Mouse (Mus musculus): Measurements from ENCODE around the gene Srsf4.

Gene Srsf4

GRCm38 (mm10) chr4:131915821-131916328 lies 42.5 kb downstream of the Srsf4 start:
- DNase-seq = no peak

DNA sequence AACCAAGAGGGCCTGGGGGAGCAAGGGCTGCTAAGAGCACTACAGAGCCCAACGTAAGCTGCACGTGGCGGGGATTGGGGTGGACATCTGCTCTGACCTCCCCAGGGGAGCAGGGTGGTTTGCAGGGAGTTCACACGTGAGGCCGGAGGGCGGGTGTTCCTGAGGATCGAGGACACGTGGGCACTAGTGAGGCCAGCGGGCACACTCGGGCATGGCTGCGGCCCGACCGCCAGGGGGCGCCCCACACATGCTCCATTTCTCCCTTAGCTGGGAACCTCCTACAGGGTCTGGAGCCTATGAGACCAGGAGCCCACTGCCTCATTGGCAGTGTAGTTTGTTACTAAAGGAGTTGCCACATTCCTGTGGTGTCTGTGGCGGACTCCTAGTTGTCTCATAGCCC lies 43.0 kb downstream of the Srsf4 start:
- DNase-seq = peak; percentile 85 to 94

- DNase-seq = peak; percentile 48 to 78
Measured at GRCm38 (mm10) chr4:131917010-131917555, 43.7 kb downstream of the Srsf4 start.

DNA sequence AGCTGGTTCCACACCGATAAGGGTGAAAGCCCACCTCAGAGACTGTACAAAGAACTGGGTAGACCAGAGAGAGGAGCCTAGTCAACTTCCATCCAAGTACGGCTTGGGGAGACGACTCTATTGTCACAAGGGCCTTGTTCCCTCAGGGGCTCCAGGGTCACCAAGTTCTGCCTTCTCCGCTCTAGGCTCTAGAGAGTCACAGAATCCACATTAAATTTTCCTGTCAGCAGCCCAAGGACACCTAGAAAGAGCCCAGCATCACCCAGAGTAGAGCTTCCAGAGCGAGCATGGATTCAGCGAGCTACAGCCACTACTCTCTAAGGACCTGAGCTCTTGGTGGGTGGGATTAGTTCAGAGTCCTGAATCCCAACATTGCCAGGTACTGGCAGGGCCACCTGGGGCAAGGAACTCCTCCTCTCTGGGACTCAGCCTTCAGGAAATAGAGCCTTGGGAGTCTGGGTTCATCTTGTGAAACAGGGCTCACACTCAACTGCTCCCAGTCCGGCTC lies 44.7 kb downstream of the Srsf4 start:
- no peak for DNase-seq

- DNase-seq = peak; percentile 55 to 80
Measured at GRCm38 (mm10) chr4:131918711-131919500, 45.5 kb downstream of the Srsf4 start.

DNA sequence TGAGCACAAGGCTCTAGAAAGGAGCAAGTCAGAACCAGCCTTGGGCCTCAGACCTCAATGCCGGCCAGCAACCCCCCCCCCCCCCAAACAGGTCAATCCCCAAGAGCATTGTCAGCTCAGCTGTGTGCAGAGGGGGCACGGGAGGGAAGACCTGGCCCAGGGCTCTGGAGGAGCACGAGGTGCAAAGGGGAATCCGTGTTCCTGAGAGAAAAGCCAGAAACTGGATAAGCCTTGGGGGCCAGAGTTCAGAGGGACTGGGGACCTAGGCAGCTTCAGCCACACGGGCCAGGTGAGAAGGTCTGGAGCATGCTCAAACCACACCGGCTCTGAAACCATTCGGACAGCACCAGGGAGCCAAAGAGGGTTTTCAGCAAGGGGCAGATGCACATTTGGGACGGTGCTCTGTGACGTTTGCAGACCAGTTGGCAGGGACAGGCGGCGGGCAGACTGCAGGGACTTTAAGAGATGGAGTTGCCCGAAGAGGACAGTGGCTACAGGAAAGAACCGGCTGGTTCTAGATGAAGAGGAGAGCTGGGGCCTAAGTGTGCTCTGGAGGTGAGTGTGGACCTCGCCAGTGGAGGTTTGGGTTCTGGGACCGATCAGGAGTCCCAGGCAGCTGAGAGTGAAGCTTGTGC lies 46.2 kb downstream of the Srsf4 start:
- no peak for DNase-seq

GRCm38 (mm10) chr4:131920141-131920594 lies 46.8 kb downstream of the Srsf4 start:
- DNase-seq = peak; percentile 71 to 85

DNA sequence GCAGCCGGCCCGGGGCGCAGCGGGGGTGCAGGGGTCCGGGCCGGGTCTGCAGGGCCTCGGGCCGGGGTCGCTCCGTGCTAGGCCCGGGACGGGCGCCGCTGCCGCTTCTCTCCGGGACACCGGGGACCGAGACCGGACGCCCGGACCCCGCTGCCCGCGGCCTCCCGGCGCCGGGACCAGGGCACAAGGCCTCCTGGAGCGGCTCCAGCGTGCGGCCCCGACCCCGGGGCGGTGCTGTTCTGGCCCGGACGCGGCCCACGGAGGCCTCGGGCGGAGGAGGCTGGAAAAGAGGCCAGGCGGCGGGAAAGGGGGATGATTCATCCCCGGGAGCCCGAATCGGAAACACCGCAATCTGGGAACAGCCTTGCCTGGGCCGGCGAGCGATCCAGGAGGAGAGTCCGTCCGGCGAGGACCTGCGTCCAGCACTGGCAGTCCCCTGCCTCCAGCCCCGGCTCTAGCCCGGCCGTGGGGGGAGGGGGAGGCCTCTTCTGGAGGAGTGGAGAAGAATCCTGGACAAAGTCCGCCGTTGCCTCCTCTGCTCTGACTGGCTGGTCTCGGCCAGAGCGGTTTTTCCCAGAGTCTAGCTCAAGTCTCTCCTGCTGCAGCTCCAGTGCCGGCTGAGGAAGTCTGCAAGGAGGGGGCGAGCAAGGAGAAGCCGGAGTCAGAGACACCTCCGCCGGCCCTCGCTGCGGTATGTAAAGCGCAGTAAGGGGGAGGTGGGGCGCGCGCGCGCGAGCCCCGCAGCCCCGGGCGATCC lies 47.4 kb downstream of the Srsf4 start:
- DNase-seq = peak; percentile 80 to 89

DNA sequence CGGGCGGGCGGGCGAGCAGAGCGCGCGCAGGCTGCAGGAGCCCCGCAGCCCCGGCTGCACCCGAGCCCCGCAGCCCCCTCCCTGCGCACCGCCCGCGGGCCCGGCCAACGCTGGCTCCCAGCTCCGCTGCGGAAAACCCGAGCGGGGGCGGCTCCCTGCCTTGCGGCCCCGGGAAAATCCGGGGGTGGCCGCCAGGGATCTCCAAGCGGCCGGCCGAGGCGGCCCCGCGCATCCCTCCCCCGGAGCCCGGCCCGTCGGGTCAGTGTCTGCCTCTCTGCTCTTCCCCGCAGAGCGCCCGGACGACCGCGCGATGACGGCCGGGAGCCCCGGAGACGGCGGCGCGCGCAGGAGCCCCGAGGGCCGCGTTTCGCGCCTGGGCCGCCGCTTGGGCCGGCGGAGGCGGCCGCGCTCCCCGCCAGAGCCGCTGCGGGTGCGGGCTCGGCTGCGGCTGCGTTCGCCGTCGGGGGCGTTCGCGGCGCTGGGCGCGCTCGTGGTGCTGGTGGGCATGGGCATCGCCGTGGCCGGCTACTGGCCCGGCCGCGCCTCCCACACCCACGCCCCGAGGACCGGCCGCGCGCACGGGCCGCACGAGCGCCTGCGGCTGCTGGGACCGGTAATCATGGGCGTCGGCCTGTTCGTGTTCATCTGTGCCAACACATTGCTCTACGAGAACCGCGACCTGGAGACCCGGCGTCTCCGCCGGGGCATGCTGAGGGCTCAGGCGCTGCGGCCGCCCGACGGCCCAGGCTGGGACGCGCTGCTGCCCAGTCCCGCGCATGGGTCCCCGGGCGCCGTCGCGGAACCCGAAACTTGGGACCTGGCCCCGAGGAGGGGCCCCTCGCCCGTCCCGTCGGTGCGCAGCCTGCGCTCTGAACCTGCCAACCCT lies 48.3 kb downstream of the Srsf4 start, which contains the start of gene Tmem200b:
Tmem200b (plus strand) TSS at position 311 of the 886 bp plus-strand sequence.
- DNase-seq = peak in 1 of 2 experiments; percentile 58

GRCm38 (mm10) chr4:131922404-131922803 lies 49.0 kb downstream of the Srsf4 start:
- DNase-seq = no peak

DNA sequence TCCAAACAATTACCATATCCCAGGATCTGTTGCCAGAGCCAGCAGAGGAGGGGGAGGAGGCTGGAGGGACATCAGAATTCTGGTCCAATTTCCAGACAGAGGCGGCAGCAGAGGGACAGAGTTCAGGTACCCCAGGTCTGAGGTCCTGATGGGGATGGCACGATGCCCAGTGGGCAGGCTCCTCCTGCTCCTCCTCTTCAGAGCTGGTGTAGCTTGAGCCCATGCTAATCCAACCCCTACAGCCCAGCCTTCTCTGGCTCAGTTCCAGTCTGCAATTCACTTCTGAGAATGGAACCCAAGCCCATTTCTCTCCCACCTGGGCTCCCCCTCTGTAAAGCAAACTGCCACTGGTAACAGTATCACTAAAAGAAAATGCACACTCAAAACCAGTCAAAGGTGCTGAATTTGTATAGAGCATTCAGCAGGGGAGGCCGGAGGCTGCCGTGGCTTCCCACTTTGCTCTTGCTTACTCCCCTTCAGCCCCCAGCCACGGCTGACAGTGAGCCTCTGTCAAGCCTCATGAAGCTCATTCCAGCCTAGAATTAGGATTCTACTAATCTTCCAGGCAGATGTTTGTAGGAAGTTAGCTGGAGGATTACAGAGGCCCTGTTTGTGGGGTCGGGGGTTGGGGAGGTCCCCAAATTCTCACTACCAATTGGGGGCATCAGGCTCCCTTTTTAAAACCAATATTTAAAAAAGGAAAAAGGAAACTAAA lies 50.8 kb downstream of the Srsf4 start:
- DNase-seq = peak; percentile 91 to 95

DNA sequence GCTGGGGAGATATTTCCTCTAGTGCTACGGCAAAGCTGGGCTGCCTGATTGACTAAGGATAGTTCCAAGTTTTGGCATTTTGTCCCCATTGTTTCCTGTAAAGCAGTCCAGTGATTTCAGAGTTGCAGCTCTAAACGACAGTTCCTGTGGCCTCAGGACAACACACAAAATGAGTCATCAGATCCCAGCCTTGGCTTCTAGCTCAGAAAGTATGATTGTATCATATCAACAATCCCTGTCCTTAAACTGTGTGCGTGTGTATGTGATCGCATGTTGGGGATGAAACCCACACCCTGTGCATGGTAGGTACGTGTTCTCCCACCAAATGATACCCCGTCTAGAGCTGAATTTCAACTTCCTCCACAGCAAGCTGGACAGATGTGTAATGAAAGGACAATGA lies 55.7 kb downstream of the Srsf4 start:
- no peak for DNase-seq

DNA sequence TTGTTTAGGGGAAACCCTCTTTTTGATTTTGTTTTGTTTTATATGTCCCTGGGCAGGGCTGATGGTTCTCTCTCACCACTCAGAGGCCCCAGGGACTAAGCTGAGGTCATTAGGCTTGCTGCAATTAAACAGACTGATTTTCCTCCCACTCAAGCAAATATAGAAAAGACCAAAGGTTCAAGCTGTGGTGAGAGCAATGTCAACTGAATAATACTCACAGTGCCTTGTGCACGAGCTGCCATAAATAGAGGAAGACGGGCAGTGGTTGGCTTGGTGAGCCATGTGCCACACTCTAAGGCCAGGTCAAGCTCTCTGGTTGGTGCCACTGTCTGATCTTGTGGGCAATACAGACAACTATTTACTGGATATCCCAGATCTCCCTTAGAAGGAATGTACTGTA lies 66.0 kb downstream of the Srsf4 start:
- no peak for DNase-seq

- no peak for DNase-seq
Measured at GRCm38 (mm10) chr4:131940846-131941245, 67.4 kb downstream of the Srsf4 start.

GRCm38 (mm10) chr4:131947848-131948247 lies 74.4 kb downstream of the Srsf4 start:
- DNase-seq = peak in 1 of 2 experiments; percentile 49

- no peak for DNase-seq
Measured at GRCm38 (mm10) chr4:131949903-131950302, 76.5 kb downstream of the Srsf4 start.

GRCm38 (mm10) chr4:131950657-131951056 lies 77.2 kb downstream of the Srsf4 start:
- no peak for DNase-seq

All from kidney, postnatal 25 days (tissue).